Mouse (Mus musculus) liver, embryonic 14.5 days (tissue): ENCODE results near the gene Mpdz.

Experiments used
- CTCF ChIP-seq: IDR thresholded peaks from 2 replicates; pipeline ENCODE4 v1.5.1; 2016; ENCODE audit warnings: antibody characterized with exemption, low read depth, control low read depth
- EP300 ChIP-seq: IDR thresholded peaks from 2 replicates; pipeline ENCODE4 v1.6.1; 2016; ENCODE audit warnings: antibody characterized with exemption, low read depth

DNA sequence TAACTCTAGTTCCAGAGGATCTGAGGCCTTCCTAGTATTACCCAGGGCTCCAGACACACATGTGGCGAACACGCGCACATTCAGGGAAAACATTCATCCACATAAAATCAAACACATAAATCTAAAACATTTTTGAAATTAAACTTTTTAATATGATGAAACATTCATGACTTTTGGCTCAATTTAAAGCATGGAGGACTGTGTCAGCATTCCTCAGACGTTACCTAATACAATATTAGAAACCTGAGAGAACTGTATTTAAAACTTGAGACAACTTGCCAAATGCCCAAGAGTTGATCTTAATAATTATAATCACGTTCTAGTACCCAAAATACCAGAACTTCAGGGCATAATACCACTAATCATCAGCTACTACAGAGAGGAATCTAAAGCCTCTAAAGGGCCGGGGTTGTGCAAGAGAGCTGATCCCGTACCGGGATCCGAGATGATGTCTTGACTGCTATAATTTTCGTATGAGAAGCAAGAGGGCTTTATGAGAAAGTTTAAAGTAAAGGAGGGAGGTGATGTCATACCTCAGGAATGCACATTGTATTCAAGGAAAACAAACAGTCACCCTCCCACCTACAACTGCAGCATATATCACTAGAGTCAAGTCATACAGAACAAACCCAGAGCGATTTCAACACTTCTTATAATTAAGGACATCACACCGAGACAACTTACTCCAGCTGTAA lies 133.0 kb downstream of the Mpdz start:
- no peak for TF ChIP-seq CTCF
- TF ChIP-seq EP300: no peak
